Mouse (Mus musculus): ENCODE results near the gene Mefv. TPM values are rescaled to one million over a fixed set of nuclear protein-coding genes. Genes with fewer than 3 reads are reported as not detected.

Gene Mefv
- not detected in 2 replicates for polyA plus RNA-seq (2014; fragmentation: Nextera tagmentation; extraction: Ambion mirVana)

- Histone ChIP-seq H3K4me3 (ENCODE audit: low read depth, low read length) (no peak within 1 kb of the TSS), H3K4me2 (replicated peaks; ENCODE audit: low read depth, low read length) (no peak within 1 kb of the TSS), H3K36me3 (ENCODE audit: control insufficient read depth, insufficient read depth, low read length) (no peaks in the 10 kb centered on the region), H3K27ac (ENCODE audit: low read length) (no peak within 1 kb of the TSS), H3K27me3 (ENCODE audit: control insufficient read depth, insufficient read depth, low read length) (no peaks in the 10 kb centered on the region), H3K4me1 (ENCODE audit: control insufficient read depth, insufficient read depth, low read length) (no peaks in the 10 kb centered on the region), H3K9ac (replicated peaks; ENCODE audit: low read depth, low read length) (no peak within 1 kb of the TSS), H3K9me3 (ENCODE audit: control insufficient read depth, low read depth, low read length) (no peaks in the 10 kb centered on the region)
- ATAC-seq (ENCODE audit: insufficient number of reproducible peaks, insufficient read depth, low FRiP score, low read depth), result no peak
- 89% methylated on average over 6 of the region's 6 CpGs for WGBS
Measured at GRCm38 (mm10) chr16:3717980-3718379, at the start of gene Mefv. Mefv (minus strand) TSS chr16:3718097.

DNA sequence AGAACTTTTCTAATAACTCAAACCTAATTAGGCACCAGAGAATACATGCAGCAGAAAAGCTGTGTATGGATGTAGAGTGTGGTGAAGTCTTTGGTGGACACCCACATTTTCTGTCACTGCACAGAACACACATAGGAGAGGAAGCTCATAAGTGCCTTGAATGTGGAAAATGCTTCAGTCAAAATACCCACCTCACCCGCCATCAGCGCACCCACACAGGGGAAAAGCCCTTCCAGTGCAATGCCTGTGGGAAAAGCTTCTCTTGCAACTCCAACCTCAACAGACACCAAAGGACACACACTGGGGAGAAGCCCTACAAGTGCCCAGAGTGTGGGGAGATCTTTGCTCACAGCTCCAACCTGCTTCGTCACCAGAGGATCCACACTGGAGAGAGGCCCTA lies 31.1 kb upstream of the Mefv start:
- Histone ChIP-seq H3K4me1 (ENCODE audit: control insufficient read depth, insufficient read depth, low read length) (peaks cover 13% of the 10 kb centered on the region; the same call in 1 of the 2 replicates), H3K36me3 (ENCODE audit: control insufficient read depth, insufficient read depth, low read length) (peaks cover 58% of the 10 kb centered on the region), H3K9ac (replicated peaks; ENCODE audit: low read depth, low read length) (no peak overlapping the region), H3K4me3 (ENCODE audit: low read depth, low read length) (no peak overlapping the region), H3K4me2 (replicated peaks; ENCODE audit: low read depth, low read length) (no peak overlapping the region), H3K9me3 (ENCODE audit: control insufficient read depth, low read depth, low read length) (peaks cover 11% of the 10 kb centered on the region; the same call in 1 of the 2 replicates), H3K27me3 (ENCODE audit: control insufficient read depth, insufficient read depth, low read length) (no peaks in the 10 kb centered on the region), H3K27ac (ENCODE audit: low read length) (no peak overlapping the region)
- ATAC-seq (ENCODE audit: insufficient number of reproducible peaks, insufficient read depth, low FRiP score, low read depth), result no peak
- 97% methylated on average over 3 of the region's 3 CpGs for WGBS

- peak overlapping the region; percentile 86 for H3K4me2 ChIP-seq (replicated peaks; ENCODE audit: low read depth, low read length)
- ATAC-seq (ENCODE audit: insufficient number of reproducible peaks, insufficient read depth, low FRiP score, low read depth), result no peak
- no peaks in the 10 kb centered on the region for H3K27me3 ChIP-seq (ENCODE audit: control insufficient read depth, insufficient read depth, low read length)
- H3K4me1 ChIP-seq (ENCODE audit: control insufficient read depth, insufficient read depth, low read length), result peaks cover 16% of the 10 kb centered on the region; the same call in 1 of the 2 replicates
- H3K9me3 ChIP-seq (ENCODE audit: control insufficient read depth, low read depth, low read length), result peaks cover 11% of the 10 kb centered on the region; the same call in 1 of the 2 replicates
- peak overlapping the region; percentile 71; the same call in 1 of the 2 replicates for H3K4me3 ChIP-seq (ENCODE audit: low read depth, low read length)
- H3K36me3 ChIP-seq (ENCODE audit: control insufficient read depth, insufficient read depth, low read length), result peaks cover 42% of the 10 kb centered on the region
- no peak overlapping the region for H3K9ac ChIP-seq (replicated peaks; ENCODE audit: low read depth, low read length)
- H3K27ac ChIP-seq (ENCODE audit: low read length), result no peak overlapping the region
- WGBS, result 80% methylated on average over 4 of the region's 4 CpGs
Measured at GRCm38 (mm10) chr16:3745656-3746055, 27.8 kb upstream of the Mefv start.

- Histone ChIP-seq H3K4me2 (replicated peaks; ENCODE audit: low read depth, low read length) (peak overlapping the region; percentile 86), H3K27me3 (ENCODE audit: control insufficient read depth, insufficient read depth, low read length) (no peaks in the 10 kb centered on the region), H3K4me1 (ENCODE audit: control insufficient read depth, insufficient read depth, low read length) (peaks cover 16% of the 10 kb centered on the region; the same call in 1 of the 2 replicates), H3K9me3 (ENCODE audit: control insufficient read depth, low read depth, low read length) (peaks cover 11% of the 10 kb centered on the region; the same call in 1 of the 2 replicates), H3K4me3 (ENCODE audit: low read depth, low read length) (peak overlapping the region; percentile 71), H3K36me3 (ENCODE audit: control insufficient read depth, insufficient read depth, low read length) (peaks cover 28% of the 10 kb centered on the region), H3K27ac (ENCODE audit: low read length) (peak overlapping the region; percentile 81), H3K9ac (replicated peaks; ENCODE audit: low read depth, low read length) (peak overlapping the region; percentile 76)
- peak; percentile 54 for ATAC-seq (ENCODE audit: insufficient number of reproducible peaks, insufficient read depth, low FRiP score, low read depth)
- under 1% methylated on average over 32 of the region's 32 CpGs for WGBS
Measured at GRCm38 (mm10) chr16:3744186-3744700, 26.3 kb upstream of the Mefv start.

DNA sequence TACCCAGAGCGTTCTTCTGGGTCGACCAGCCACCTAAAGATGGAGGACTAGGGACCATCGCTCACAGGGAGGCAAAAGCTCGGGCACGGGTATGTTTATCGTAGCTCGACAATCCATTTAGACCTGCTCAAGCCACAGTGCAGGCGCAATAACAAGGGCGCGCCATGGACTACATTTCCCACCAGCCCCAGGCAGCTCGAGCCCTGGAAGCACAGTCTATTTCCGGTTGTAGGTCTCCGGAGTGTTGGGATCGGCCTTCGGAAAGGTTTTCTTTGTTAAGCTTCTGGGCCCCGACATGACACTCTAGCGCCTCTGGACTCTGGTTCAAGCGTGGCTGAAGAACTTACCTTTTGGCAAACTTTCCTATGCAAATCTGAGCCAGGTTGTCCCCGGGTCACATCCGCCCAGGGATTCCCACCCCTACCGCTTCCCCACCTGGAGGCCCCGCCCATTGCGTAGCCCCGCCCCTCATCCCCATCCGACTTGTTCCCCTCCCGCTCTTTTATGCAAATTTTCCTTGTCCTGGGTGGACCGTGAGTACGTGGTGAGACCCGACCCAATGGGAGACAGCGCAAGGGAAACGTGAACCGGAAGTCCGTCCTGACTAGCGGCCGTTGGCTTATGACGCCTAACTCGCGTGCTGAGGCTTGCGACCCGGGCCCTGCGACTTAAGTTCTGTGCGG lies 25.7 kb upstream of the Mefv start, which contains the start of gene Zfp263:
Gene Zfp263 (plus strand): TSS at position 591 of the 683 bp plus-strand sequence.
- under 1% methylated on average over 42 of the region's 42 CpGs for WGBS

DNA sequence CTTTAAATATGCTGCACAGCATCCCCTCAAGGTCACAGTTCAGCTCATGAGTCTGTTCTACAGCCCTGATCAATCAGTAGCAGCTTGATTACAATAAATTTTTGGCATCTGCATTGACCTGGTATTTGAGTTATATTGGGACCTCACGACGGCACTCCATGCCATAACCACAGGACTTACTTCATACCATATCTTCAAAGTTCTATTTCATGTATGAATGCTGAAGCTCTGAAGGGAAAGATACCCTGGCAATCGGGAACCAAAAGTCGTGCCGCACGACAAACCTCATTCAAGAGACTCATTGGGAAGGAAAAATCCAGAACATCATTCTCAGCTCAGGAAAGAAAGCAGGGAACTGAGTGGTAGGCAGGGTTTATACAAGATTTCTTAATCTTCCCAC lies 24.6 kb upstream of the Mefv start:
- Histone ChIP-seq H3K27ac (ENCODE audit: low read length) (no peak overlapping the region), H3K9ac (replicated peaks; ENCODE audit: low read depth, low read length) (no peak overlapping the region), H3K27me3 (ENCODE audit: control insufficient read depth, insufficient read depth, low read length) (no peaks in the 10 kb centered on the region), H3K36me3 (ENCODE audit: control insufficient read depth, insufficient read depth, low read length) (peaks cover 13% of the 10 kb centered on the region), H3K4me1 (ENCODE audit: control insufficient read depth, insufficient read depth, low read length) (peaks cover 16% of the 10 kb centered on the region; the same call in 1 of the 2 replicates), H3K9me3 (ENCODE audit: control insufficient read depth, low read depth, low read length) (no peaks in the 10 kb centered on the region), H3K4me3 (ENCODE audit: low read depth, low read length) (no peak overlapping the region), H3K4me2 (replicated peaks; ENCODE audit: low read depth, low read length) (no peak overlapping the region)
- ATAC-seq (ENCODE audit: insufficient number of reproducible peaks, insufficient read depth, low FRiP score, low read depth), result no peak
- WGBS, result 95% methylated on average over 6 of the region's 6 CpGs

More for the DNA sequence above, 25.7 kb upstream of the Mefv start, which contains the start of gene Zfp263:
- peak within 1 kb of the TSS; percentile 86 for H3K4me2 ChIP-seq (replicated peaks; ENCODE audit: low read depth, low read length)
- H3K27me3 ChIP-seq (ENCODE audit: control insufficient read depth, insufficient read depth, low read length), result no peaks in the 10 kb centered on the region
- peak; percentile 98 for ATAC-seq (ENCODE audit: insufficient number of reproducible peaks, insufficient read depth, low FRiP score, low read depth)
- H3K27ac ChIP-seq (ENCODE audit: low read length), result peak within 1 kb of the TSS; percentile 83
- H3K4me3 ChIP-seq (ENCODE audit: low read depth, low read length), result peak within 1 kb of the TSS; percentile 71
- peaks cover 22% of the 10 kb centered on the region for H3K36me3 ChIP-seq (ENCODE audit: control insufficient read depth, insufficient read depth, low read length)
- H3K9me3 ChIP-seq (ENCODE audit: control insufficient read depth, low read depth, low read length), result peaks cover 8% of the 10 kb centered on the region; the same call in 1 of the 2 replicates
- H3K4me1 ChIP-seq (ENCODE audit: control insufficient read depth, insufficient read depth, low read length), result peaks cover 16% of the 10 kb centered on the region; the same call in 1 of the 2 replicates
- H3K9ac ChIP-seq (replicated peaks; ENCODE audit: low read depth, low read length), result peak within 1 kb of the TSS; percentile 76

DNA sequence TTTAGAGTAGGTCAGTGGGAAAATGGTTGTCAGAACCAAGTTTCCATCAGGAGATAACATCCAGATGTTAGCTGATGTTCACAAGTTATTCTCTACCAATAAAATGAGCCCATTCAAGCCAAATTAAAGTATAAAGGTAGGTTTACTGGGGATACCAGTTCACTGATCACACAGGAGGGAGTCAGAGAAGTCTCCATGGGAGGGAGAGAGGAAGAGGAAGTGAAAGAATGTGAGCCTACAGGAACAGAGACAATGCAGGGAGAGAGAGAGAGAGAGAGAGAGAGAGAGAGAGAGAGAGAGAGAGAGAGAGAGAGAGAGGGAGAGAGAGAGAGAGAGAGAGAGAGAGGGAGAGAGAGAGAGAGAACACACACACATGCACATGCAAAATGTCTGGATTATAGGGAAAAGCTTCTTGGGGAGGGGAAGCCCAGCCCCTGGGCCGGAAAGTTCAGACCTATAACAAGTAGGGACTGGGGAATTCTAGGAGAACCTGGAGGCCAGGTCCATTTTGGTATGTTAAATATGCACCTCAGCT lies 15.4 kb upstream of the Mefv start:
- no peak overlapping the region for H3K27ac ChIP-seq (ENCODE audit: low read length)
- H3K27me3 ChIP-seq (ENCODE audit: control insufficient read depth, insufficient read depth, low read length), result no peaks in the 10 kb centered on the region
- H3K9ac ChIP-seq (replicated peaks; ENCODE audit: low read depth, low read length), result no peak overlapping the region
- H3K9me3 ChIP-seq (ENCODE audit: control insufficient read depth, low read depth, low read length), result no peaks in the 10 kb centered on the region
- WGBS, result 73% methylated on average over 1 of the region's 1 CpGs
- no peaks in the 10 kb centered on the region for H3K4me1 ChIP-seq (ENCODE audit: control insufficient read depth, insufficient read depth, low read length)
- H3K4me2 ChIP-seq (replicated peaks; ENCODE audit: low read depth, low read length), result no peak overlapping the region
- ATAC-seq (ENCODE audit: insufficient number of reproducible peaks, insufficient read depth, low FRiP score, low read depth), result no peak
- H3K4me3 ChIP-seq (ENCODE audit: low read depth, low read length), result no peak overlapping the region
- no peaks in the 10 kb centered on the region for H3K36me3 ChIP-seq (ENCODE audit: control insufficient read depth, insufficient read depth, low read length)

DNA sequence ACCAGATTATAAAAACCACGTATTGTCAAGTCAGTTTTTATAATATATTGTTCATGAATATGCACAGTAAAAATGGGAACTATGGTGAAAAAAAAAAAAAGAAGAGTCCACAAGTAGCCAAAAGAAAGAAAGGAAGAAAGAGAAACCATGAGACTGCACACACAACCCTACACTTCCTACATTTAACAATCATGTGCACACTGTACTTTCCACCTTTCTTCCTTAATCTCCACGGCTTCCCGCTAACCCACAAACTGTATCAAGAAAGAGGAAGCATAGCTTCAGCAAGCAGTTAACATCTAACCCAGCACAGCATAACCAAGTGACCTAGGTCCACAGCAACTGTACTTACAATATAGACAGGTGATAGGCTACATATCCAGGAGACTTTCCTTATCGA lies 14.7 kb upstream of the Mefv start:
- no peaks in the 10 kb centered on the region for H3K36me3 ChIP-seq (ENCODE audit: control insufficient read depth, insufficient read depth, low read length)
- no peak overlapping the region for H3K9ac ChIP-seq (replicated peaks; ENCODE audit: low read depth, low read length)
- ATAC-seq (ENCODE audit: insufficient number of reproducible peaks, insufficient read depth, low FRiP score, low read depth), result no peak
- WGBS, result 85% methylated on average over 4 of the region's 4 CpGs
- H3K4me2 ChIP-seq (replicated peaks; ENCODE audit: low read depth, low read length), result no peak overlapping the region
- no peak overlapping the region for H3K4me3 ChIP-seq (ENCODE audit: low read depth, low read length)
- H3K9me3 ChIP-seq (ENCODE audit: control insufficient read depth, low read depth, low read length), result no peaks in the 10 kb centered on the region
- no peaks in the 10 kb centered on the region for H3K4me1 ChIP-seq (ENCODE audit: control insufficient read depth, insufficient read depth, low read length)
- H3K27ac ChIP-seq (ENCODE audit: low read length), result no peak overlapping the region
- H3K27me3 ChIP-seq (ENCODE audit: control insufficient read depth, insufficient read depth, low read length), result no peaks in the 10 kb centered on the region

Data from stomach, embryonic 14.5 days (tissue).